Mouse (Mus musculus) retina, embryonic 14.5 days (tissue): ENCODE data around the gene Ppp1r9b.

Experiments used
- DNase-seq: peaks from one replicate; pipeline ENCODE4 v3.0.0-alpha.2; 2015; ENCODE audit warnings: low spot score

Gene Ppp1r9b

GRCm38 (mm10) chr11:95046980-95047680, 56.3 kb downstream of the Ppp1r9b start:
- peak; percentile 90 for DNase-seq

- no peak for DNase-seq
Measured at GRCm38 (mm10) chr11:95053062-95053461, 62.2 kb downstream of the Ppp1r9b start.
